ENCODE assay signal across 8 mouse cellular contexts in genomic region chr7:28801901-28802670, GRCm38 (mm10). TPM values are rescaled to one million over a fixed set of nuclear protein-coding genes. Genes with fewer than 3 reads are reported as not detected.
DNase-seq lines count a peak whose midpoint lies in the region; ATAC-seq and TF ChIP-seq lines count a peak whose summit lies in the region.

No protein-coding gene starts in this region.

- WGBS in forebrain, embryonic 11.5 days, result 31% methylated on average over 10 of the region's 10 CpGs
- WGBS in hindbrain, postnatal 0 days, result 15% methylated on average over 10 of the region's 10 CpGs
- WGBS in liver, postnatal 0 days (ENCODE audit: insufficient replicate concordance), result 49% methylated on average over 10 of the region's 10 CpGs
- 19% methylated on average over 10 of the region's 10 CpGs for WGBS in stomach, embryonic 15.5 days

- no peak for ATAC-seq in megakaryocyte, adult 5-6 weeks (ENCODE audit: poor library complexity, severe bottlenecking)
- ATAC-seq in forebrain, embryonic 11.5 days (replicated peaks; ENCODE audit: low FRiP score), result no peak
- peak; percentile 57; the same call in 1 of the 2 replicates for ATAC-seq in hindbrain, postnatal 0 days
- no peak for ATAC-seq in liver, postnatal 0 days
- peak; percentile 76 for ATAC-seq in stomach, embryonic 15.5 days (ENCODE audit: insufficient read depth, low FRiP score, low read depth)

- intact Hi-C loops in left cerebral cortex, postnatal 4 days (cut with DNase I), result loop anchor here (5.0 kb wide), 1 partner anchor 90 kb away; no protein-coding TSS in a partner anchor

- no peak overlapping the region for H3K4me2 ChIP-seq in forebrain, embryonic 11.5 days (ENCODE audit: low read depth, low read length, severe bottlenecking)
- H3K4me2 ChIP-seq in hindbrain, postnatal 0 days (ENCODE audit: low read depth, low read length), result no peak overlapping the region
- H3K4me2 ChIP-seq in liver, postnatal 0 days (ENCODE audit: low read depth, low read length), result 0 out of 2 replicates have a peak overlapping the region, but pooled peaks have one; percentile 45
- peak overlapping the region; percentile 31; the same call in 1 of the 2 replicates for H3K4me2 ChIP-seq in stomach, embryonic 15.5 days

- H3K36me3 ChIP-seq in megakaryocyte, embryonic 14.5 days (replicated peaks; ENCODE audit: low read length), result peaks cover 29% of the 10 kb centered on the region
- no peaks in the 10 kb centered on the region for H3K36me3 ChIP-seq in forebrain, embryonic 11.5 days (ENCODE audit: control insufficient read depth, insufficient read depth, low read length)
- H3K36me3 ChIP-seq in hindbrain, postnatal 0 days (ENCODE audit: insufficient read depth, low read length), result no peaks in the 10 kb centered on the region
- 0 out of 2 replicates have a peak, but pooled peaks cover 2% of the 10 kb centered on the region for H3K36me3 ChIP-seq in liver, postnatal 0 days (replicated peaks; ENCODE audit: insufficient read depth, low read length)
- H3K36me3 ChIP-seq in stomach, embryonic 15.5 days, result no peaks in the 10 kb centered on the region

- peaks cover 95% of the 10 kb centered on the region for H3K4me1 ChIP-seq in megakaryocyte, embryonic 14.5 days
- peaks cover 10% of the 10 kb centered on the region; the same call in 1 of the 2 replicates for H3K4me1 ChIP-seq in forebrain, embryonic 11.5 days (replicated peaks; ENCODE audit: control insufficient read depth, insufficient read depth, low read length)
- H3K4me1 ChIP-seq in hindbrain, postnatal 0 days (ENCODE audit: insufficient read depth, low read length), result no peaks in the 10 kb centered on the region
- peaks cover 23% of the 10 kb centered on the region for H3K4me1 ChIP-seq in liver, postnatal 0 days (ENCODE audit: insufficient read depth)
- peaks cover 22% of the 10 kb centered on the region for H3K4me1 ChIP-seq in stomach, embryonic 15.5 days

- no peaks in the 10 kb centered on the region for H3K27me3 ChIP-seq in megakaryocyte, embryonic 14.5 days (replicated peaks)
- no peaks in the 10 kb centered on the region for H3K27me3 ChIP-seq in forebrain, embryonic 11.5 days (ENCODE audit: control insufficient read depth, insufficient read depth, low read length)
- no peaks in the 10 kb centered on the region for H3K27me3 ChIP-seq in hindbrain, postnatal 0 days (ENCODE audit: insufficient read depth, low read length)
- no peaks in the 10 kb centered on the region for H3K27me3 ChIP-seq in liver, postnatal 0 days (ENCODE audit: insufficient read depth, low read length)
- no peaks in the 10 kb centered on the region for H3K27me3 ChIP-seq in stomach, embryonic 15.5 days (replicated peaks)

- 0 out of 2 replicates have a peak, but pooled peaks have one; percentile 10 for TF ChIP-seq CTCF in hindbrain, postnatal 0 days (IDR thresholded peaks at IDR 0.05; ENCODE audit: low read depth)
- TF ChIP-seq CTCF in liver, postnatal 0 days (IDR thresholded peaks at IDR 0.05; ENCODE audit: low read depth), result no peak

- H3K9me3 ChIP-seq in megakaryocyte, embryonic 14.5 days, result no peaks in the 10 kb centered on the region
- no peaks in the 10 kb centered on the region for H3K9me3 ChIP-seq in forebrain, embryonic 11.5 days (ENCODE audit: control insufficient read depth, low read length)
- H3K9me3 ChIP-seq in hindbrain, postnatal 0 days (ENCODE audit: low read length), result no peaks in the 10 kb centered on the region
- H3K9me3 ChIP-seq in liver, postnatal 0 days (ENCODE audit: low read length), result no peaks in the 10 kb centered on the region
- H3K9me3 ChIP-seq in stomach, embryonic 15.5 days, result no peaks in the 10 kb centered on the region

- peak overlapping the region; percentile 57 for H3K4me3 ChIP-seq in megakaryocyte, embryonic 14.5 days (replicated peaks)
- H3K4me3 ChIP-seq in forebrain, embryonic 11.5 days (ENCODE audit: low read depth, low read length), result no peak overlapping the region
- H3K4me3 ChIP-seq in hindbrain, postnatal 0 days (ENCODE audit: low read length), result no peak overlapping the region
- no peak overlapping the region for H3K4me3 ChIP-seq in liver, postnatal 0 days (ENCODE audit: low read depth, low read length)
- no peak overlapping the region for H3K4me3 ChIP-seq in stomach, embryonic 15.5 days (replicated peaks)

- H3K9ac ChIP-seq in forebrain, embryonic 11.5 days (ENCODE audit: low read length), result no peak overlapping the region
- no peak overlapping the region for H3K9ac ChIP-seq in hindbrain, postnatal 0 days (replicated peaks; ENCODE audit: low read length)
- no peak overlapping the region for H3K9ac ChIP-seq in liver, postnatal 0 days (replicated peaks)
- H3K9ac ChIP-seq in stomach, embryonic 15.5 days, result no peak overlapping the region

- no peak for DNase-seq in forebrain, embryonic 11.5 days (ENCODE audit: low spot score)
- peak; percentile 57 for DNase-seq in hindbrain, postnatal 0 days (ENCODE audit: low spot score)
- DNase-seq in liver, postnatal 0 days, result no peak
- no peak for DNase-seq in left cerebral cortex, adult 9 months (ENCODE audit: low spot score in 2 of 2)
- DNase-seq in left cerebral cortex, postnatal 4 days, result no peak

- peak overlapping the region; percentile 62; the same call in 1 of the 2 replicates for H3K27ac ChIP-seq in forebrain, embryonic 11.5 days (ENCODE audit: low read depth, low read length)
- peak overlapping the region; percentile 64 for H3K27ac ChIP-seq in hindbrain, postnatal 0 days
- peak overlapping the region; percentile 87 for H3K27ac ChIP-seq in liver, postnatal 0 days (ENCODE audit: low read depth)
- H3K27ac ChIP-seq in stomach, embryonic 15.5 days, result peak overlapping the region; percentile 97

- no peak for TF ChIP-seq EP300 in liver, postnatal 0 days (IDR thresholded peaks at IDR 0.05; ENCODE audit: low read depth)

RNA-seq across cellular contexts. Expression of gene Hnrnpl, which starts 6.3 kb away (rescaled TPM):
- polyA plus RNA-seq in megakaryocyte, embryonic 14.5 days (2012; ENCODE audit: insufficient read depth, low replicate concordance), result 226 and 241 TPM in 2 replicates
- total RNA-seq in megakaryocyte, adult 5-6 weeks (2015), result 275 and 307 TPM in 2 replicates
- 187 and 291 TPM in 2 replicates for total RNA-seq in megakaryocyte, adult 5-6 weeks (2017)
- 338 and 382 TPM in 2 replicates for polyA plus RNA-seq in forebrain, embryonic 11.5 days (2014; fragmentation: Nextera tagmentation; extraction: Ambion mirVana)
- total RNA-seq in hindbrain, postnatal 0 days (2014; rRNA removed), result 233 and 275 TPM in 2 replicates
- polyA plus RNA-seq in hindbrain, postnatal 0 days (2015; fragmentation: Nextera tagmentation; extraction: Ambion mirVana), result 179 and 191 TPM in 2 replicates
- polyA plus RNA-seq in liver, postnatal 0 days (2015; fragmentation: Nextera tagmentation; extraction: Ambion mirVana), result 82.0 and 88.6 TPM in 2 replicates
- 239 and 240 TPM in 2 replicates for polyA plus RNA-seq in stomach, embryonic 15.5 days (2015; fragmentation: Nextera tagmentation; extraction: Ambion mirVana)
- 100 to 1,000 TPM; 572 to 576 TPM for total RNA-seq in left cerebral cortex, postnatal 4 days (2021)

RNA-seq across cellular contexts. Expression of gene Rinl, which starts 13.3 kb away (rescaled TPM):
- 30.8 and 66.7 TPM in 2 replicates for polyA plus RNA-seq in megakaryocyte, embryonic 14.5 days (2012; ENCODE audit: insufficient read depth, low replicate concordance)
- 64.9 and 68.8 TPM in 2 replicates for total RNA-seq in megakaryocyte, adult 5-6 weeks (2015)
- total RNA-seq in megakaryocyte, adult 5-6 weeks (2017), result 62.6 and 71.5 TPM in 2 replicates
- polyA plus RNA-seq in forebrain, embryonic 11.5 days (2014; fragmentation: Nextera tagmentation; extraction: Ambion mirVana), result 2.1 and 2.4 TPM in 2 replicates
- total RNA-seq in hindbrain, postnatal 0 days (2014; rRNA removed), result 1.2 TPM in 2 replicates
- 1.4 and 2.0 TPM in 2 replicates for polyA plus RNA-seq in hindbrain, postnatal 0 days (2015; fragmentation: Nextera tagmentation; extraction: Ambion mirVana)
- 7.2 and 7.6 TPM in 2 replicates for polyA plus RNA-seq in liver, postnatal 0 days (2015; fragmentation: Nextera tagmentation; extraction: Ambion mirVana)
- 6.2 and 6.6 TPM in 2 replicates for polyA plus RNA-seq in stomach, embryonic 15.5 days (2015; fragmentation: Nextera tagmentation; extraction: Ambion mirVana)
- total RNA-seq in left cerebral cortex, postnatal 4 days (2021), result 1 to 10 TPM; 1.5 to 1.6 TPM

RNA-seq across cellular contexts. Expression of gene Ech1, which starts 22.9 kb away (rescaled TPM):
- 12.0 and 64.8 TPM in 2 replicates for polyA plus RNA-seq in megakaryocyte, embryonic 14.5 days (2012; ENCODE audit: insufficient read depth, low replicate concordance)
- total RNA-seq in megakaryocyte, adult 5-6 weeks (2015), result 119 TPM in 2 replicates
- total RNA-seq in megakaryocyte, adult 5-6 weeks (2017), result 78.8 and 82.8 TPM in 2 replicates
- 70.6 and 74.0 TPM in 2 replicates for polyA plus RNA-seq in forebrain, embryonic 11.5 days (2014; fragmentation: Nextera tagmentation; extraction: Ambion mirVana)
- 95.5 and 131 TPM in 2 replicates for total RNA-seq in hindbrain, postnatal 0 days (2014; rRNA removed)
- polyA plus RNA-seq in hindbrain, postnatal 0 days (2015; fragmentation: Nextera tagmentation; extraction: Ambion mirVana), result 122 and 127 TPM in 2 replicates
- 534 and 566 TPM in 2 replicates for polyA plus RNA-seq in liver, postnatal 0 days (2015; fragmentation: Nextera tagmentation; extraction: Ambion mirVana)
- polyA plus RNA-seq in stomach, embryonic 15.5 days (2015; fragmentation: Nextera tagmentation; extraction: Ambion mirVana), result 175 and 195 TPM in 2 replicates
- 10 to 100 TPM; 45.3 to 45.9 TPM for total RNA-seq in left cerebral cortex, postnatal 4 days (2021)

RNA-seq across cellular contexts. Expression of gene Lgals4, which starts 31.6 kb away (rescaled TPM):
- polyA plus RNA-seq in megakaryocyte, embryonic 14.5 days (2012; ENCODE audit: insufficient read depth, low replicate concordance), result 1.3 TPM in 1 of 2 replicates, not detected in the other
- total RNA-seq in megakaryocyte, adult 5-6 weeks (2015), result 3.1 and 13.4 TPM in 2 replicates
- 5.2 and 5.9 TPM in 2 replicates for total RNA-seq in megakaryocyte, adult 5-6 weeks (2017)
- 1.1 and 1.7 TPM in 2 replicates for polyA plus RNA-seq in forebrain, embryonic 11.5 days (2014; fragmentation: Nextera tagmentation; extraction: Ambion mirVana)
- 0.47 and 8.4 TPM in 2 replicates for total RNA-seq in hindbrain, postnatal 0 days (2014; rRNA removed)
- polyA plus RNA-seq in hindbrain, postnatal 0 days (2015; fragmentation: Nextera tagmentation; extraction: Ambion mirVana), result 5.0 and 5.8 TPM in 2 replicates
- polyA plus RNA-seq in liver, postnatal 0 days (2015; fragmentation: Nextera tagmentation; extraction: Ambion mirVana), result 19.5 and 21.3 TPM in 2 replicates
- polyA plus RNA-seq in stomach, embryonic 15.5 days (2015; fragmentation: Nextera tagmentation; extraction: Ambion mirVana), result 340 and 467 TPM in 2 replicates
- 1 to 10 TPM; 3.6 to 4.6 TPM for total RNA-seq in left cerebral cortex, postnatal 4 days (2021)

RNA-seq across cellular contexts. Expression of gene Nfkbib, which starts 34.8 kb away (rescaled TPM):
- polyA plus RNA-seq in megakaryocyte, embryonic 14.5 days (2012; ENCODE audit: insufficient read depth, low replicate concordance), result 239 and 363 TPM in 2 replicates
- 15.5 and 19.5 TPM in 2 replicates for total RNA-seq in megakaryocyte, adult 5-6 weeks (2015)
- 13.3 and 15.6 TPM in 2 replicates for total RNA-seq in megakaryocyte, adult 5-6 weeks (2017)
- 45.6 and 49.9 TPM in 2 replicates for polyA plus RNA-seq in forebrain, embryonic 11.5 days (2014; fragmentation: Nextera tagmentation; extraction: Ambion mirVana)
- total RNA-seq in hindbrain, postnatal 0 days (2014; rRNA removed), result 18.2 and 22.7 TPM in 2 replicates
- polyA plus RNA-seq in hindbrain, postnatal 0 days (2015; fragmentation: Nextera tagmentation; extraction: Ambion mirVana), result 59.7 and 67.9 TPM in 2 replicates
- polyA plus RNA-seq in liver, postnatal 0 days (2015; fragmentation: Nextera tagmentation; extraction: Ambion mirVana), result 25.1 and 26.9 TPM in 2 replicates
- 38.7 and 40.1 TPM in 2 replicates for polyA plus RNA-seq in stomach, embryonic 15.5 days (2015; fragmentation: Nextera tagmentation; extraction: Ambion mirVana)
- 10 to 100 TPM; 35.3 to 35.6 TPM for total RNA-seq in left cerebral cortex, postnatal 4 days (2021)

Comparison
In these comparisons a context has a peak if more than half of its experiments do, and no peak if none do; other contexts are left out.
1. ATAC-seq: peak in hindbrain, postnatal 0 days (single experiment) and stomach, embryonic 15.5 days (single experiment); none in megakaryocyte, adult 5-6 weeks (single experiment), forebrain, embryonic 11.5 days (single experiment) and liver, postnatal 0 days (single experiment).
2. H3K4me2 ChIP-seq: peak in liver, postnatal 0 days (single experiment) and stomach, embryonic 15.5 days (single experiment); none in forebrain, embryonic 11.5 days (single experiment) and hindbrain, postnatal 0 days (single experiment).
3. Peak in every context shown above with its lines, with median percentiles within 50 percentile points of each other: H3K27ac ChIP-seq.